Mouse (Mus musculus): ENCODE data around the gene Efcab7.

GRCm38 (mm10) chr4:99881882-99882281 is 52.9 kb downstream of the Efcab7 start:
- TF ChIP-seq CTCF (IDR thresholded peaks at IDR 0.05; ENCODE audit: low read depth) (peak; percentile 52), EP300 (IDR thresholded peaks at IDR 0.05; ENCODE audit: low read depth) (no peak)
